Mouse (Mus musculus) cerebellum, postnatal 36 days (tissue): ENCODE measurements around the gene 1500015O10Rik.
A peak's percentile ranks its signal among the peaks of the same experiment; 100 is the strongest.

Experiments used
- DNase-seq, 2 experiments: peaks; one replicate each; pipeline ENCODE4 v3.0.0; 2021 to 2022; ENCODE audit warnings: mixed read lengths in 2 of 2

The 1500015O10Rik gene

DNA sequence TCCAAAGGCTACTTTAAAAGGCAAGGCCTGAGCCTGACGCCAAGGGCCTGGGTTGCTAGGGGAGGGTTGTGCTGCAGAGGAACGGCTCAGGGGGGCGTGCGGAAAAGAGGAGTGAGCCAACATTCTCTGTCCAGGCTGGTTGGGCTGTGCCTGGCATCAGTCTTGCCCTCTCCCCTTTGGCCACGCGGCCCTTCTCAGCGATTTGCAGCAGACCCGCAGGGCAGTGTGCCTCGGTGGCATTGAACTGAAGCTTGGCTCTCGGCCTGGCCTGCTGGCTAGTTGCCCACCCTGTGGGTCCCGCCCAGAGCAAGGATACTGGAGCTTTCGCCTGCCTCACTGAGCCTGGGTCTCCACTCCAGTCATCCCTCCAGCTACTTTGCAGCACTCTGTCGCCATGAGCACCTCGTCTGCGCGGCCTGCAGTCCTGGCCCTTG is at the start of gene 1500015O10Rik:
TSS of gene 1500015O10Rik (plus strand) at position 112 of the 434 bp plus-strand sequence.
- DNase-seq, result peak; percentile 39 to 58

DNA sequence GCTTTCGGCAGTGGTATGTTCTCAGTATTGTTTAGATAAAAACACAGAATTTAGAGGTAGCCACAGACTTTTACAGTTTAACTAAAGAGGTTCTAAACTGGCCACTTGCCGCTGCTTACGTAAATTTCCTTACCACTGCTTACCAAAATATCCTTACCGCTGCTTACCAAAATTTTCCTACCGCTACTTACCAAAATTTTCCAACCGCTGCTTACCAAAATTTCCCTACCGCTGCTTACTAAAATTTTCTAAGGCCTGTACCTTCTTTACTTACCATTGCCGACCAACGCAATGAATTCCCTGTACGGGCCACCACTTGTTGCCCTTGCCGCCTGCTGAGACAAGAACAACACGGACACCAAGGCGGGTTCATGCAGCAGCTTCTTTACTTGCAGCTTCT is 40.4 kb upstream of the 1500015O10Rik start:
- DNase-seq, result no peak

DNA sequence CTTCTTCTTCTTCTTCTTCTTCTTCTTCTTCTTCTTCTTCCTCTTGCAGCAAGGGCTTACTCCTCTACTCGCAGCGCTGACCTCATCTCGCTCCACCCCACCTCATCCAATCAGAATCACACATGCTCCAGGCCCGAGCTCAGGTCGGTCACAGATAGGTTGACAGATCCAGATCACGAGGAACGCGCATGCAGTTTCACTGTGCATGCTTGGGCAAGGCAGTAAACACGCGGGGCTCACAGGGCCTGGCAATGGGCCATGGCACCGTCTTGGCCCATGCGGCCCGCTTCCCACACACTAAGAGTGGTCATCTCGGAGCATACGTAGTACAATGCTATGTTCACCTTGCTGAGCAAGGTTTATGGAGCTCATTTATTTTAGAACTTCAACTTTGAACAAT is 39.9 kb upstream of the 1500015O10Rik start:
- no peak for DNase-seq

DNA sequence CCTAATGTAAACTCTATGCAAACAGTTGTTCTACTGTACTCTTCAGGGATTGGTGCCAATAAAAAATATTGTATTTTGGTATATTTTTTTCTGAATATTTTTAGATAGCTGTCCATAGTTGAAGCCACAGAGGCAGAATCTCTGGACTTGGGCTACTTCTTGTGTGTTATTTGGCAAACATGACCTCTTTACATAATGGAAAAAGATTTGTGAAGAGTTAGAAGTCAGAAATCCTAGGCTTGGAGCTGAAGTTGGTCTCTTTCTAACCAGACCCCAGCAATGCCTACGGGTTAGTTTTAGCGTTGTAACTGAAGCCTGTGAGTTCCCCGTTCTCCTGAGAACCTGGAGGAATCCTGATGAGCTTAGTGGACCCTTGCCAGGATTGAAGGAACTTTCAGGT is 36.3 kb upstream of the 1500015O10Rik start:
- no peak for DNase-seq

DNA sequence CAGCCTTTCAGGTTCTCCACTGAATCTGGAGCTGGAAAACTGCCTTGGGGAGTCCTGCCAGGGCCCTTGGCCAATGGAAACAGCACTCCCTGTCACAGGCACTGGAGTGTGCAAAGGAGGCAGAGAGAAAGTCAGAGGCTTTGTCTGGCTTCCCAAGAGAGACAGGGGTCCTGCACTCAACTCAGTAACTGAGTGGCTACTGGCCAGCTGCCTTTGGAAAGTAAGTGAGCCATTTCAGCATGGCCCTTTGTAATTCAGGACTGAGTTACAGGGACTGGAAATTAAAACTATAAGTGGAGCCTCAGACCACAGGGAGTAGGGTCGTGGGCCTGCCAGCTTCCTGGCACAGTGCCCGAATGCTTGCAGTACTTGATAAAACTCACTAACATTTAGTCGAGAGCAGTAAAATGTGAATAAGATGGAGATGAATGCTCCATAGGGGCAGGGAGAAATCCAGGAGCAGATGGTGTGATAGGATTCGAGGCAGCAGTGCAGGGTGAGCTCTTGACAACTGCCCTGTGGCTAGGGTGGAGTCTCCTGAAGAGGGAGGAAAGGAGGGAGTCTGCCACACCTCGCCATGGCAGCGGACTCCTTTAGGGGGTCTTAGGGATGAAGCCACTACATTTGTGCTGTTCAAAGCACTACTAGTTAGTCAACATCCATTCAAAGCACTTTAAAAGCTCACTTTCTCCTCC is 35.4 kb upstream of the 1500015O10Rik start:
- DNase-seq, result peak; percentile 86 to 87

DNA sequence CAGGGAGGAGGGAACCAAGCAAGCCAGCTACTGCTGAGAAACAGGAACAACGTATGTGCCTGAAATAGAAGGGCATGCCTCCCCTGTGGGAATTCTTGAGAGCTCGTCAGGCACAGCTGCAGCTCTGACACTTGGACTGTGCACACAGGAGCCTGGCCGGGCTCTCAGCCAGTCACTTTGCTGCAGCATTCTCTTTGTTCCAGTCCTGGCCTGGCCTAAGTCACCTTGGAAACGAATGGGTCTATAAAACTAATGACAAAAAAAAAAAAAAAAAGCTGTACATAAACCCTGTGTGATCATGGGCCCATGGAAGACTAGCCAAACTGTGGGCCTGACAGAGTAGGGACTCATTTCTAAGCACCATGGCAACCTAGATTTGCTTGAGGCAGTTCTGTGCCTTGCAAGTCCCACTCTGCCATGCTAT is 31.8 kb upstream of the 1500015O10Rik start:
- DNase-seq, result no peak

DNA sequence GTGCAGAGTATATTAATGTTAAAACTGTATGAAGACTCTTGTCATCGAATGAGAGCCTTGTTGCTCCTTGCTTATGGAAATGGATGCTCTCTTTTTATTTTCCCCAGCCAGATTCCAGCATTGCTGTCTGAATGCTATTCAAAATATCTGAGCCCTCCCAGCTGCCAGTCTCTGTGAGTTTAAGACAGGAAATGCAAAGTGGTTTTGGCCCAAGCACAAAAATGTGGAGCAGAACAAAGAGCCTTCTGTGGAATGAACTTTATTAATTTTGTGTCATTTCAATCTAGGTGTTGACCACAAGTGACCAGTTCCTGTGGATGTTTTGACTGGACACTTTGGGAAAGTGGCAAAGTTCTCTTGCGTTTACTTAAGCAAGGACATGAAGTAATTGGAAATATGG is 15.6 kb upstream of the 1500015O10Rik start:
- no peak for DNase-seq

DNA sequence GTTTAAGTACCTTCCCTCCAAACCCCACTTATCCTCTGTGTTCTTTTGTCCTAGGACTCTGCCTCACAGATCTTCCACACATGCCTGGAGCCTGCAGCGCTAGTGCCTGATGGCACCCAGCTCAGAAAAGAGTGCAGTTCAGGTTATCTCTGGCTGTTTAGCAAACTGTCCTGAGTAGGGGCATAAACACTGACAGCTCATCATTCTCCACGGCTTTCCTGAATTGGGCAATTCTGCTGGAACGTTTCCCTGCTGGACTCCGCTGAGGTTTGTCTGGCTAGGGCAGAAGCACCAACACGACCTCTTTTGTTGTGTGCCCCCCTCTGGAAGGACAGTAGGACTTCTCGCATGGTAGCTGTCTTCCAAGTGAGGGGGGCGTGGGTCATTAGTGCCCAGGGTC is 12.4 kb upstream of the 1500015O10Rik start:
- no peak for DNase-seq

DNA sequence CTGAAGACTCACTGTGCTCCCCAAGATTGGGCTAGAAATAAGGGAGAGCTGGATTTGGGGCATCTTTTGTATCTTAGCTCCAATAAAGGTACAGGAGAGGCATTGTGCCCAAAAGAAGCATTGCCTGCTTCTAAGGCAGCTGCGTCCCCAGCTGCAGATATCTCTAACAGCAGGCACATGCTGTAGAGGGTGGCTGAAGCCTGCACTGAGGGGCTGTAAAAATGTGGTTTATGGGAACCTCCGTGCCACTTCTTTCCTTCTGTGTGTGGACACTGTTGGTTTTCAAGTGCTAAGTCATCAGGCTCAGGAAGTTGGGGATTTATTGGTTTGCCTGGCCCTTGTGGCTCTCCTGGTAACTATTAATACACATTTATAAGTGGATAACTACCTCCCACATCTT is 11.6 kb upstream of the 1500015O10Rik start:
- DNase-seq, result no peak

DNA sequence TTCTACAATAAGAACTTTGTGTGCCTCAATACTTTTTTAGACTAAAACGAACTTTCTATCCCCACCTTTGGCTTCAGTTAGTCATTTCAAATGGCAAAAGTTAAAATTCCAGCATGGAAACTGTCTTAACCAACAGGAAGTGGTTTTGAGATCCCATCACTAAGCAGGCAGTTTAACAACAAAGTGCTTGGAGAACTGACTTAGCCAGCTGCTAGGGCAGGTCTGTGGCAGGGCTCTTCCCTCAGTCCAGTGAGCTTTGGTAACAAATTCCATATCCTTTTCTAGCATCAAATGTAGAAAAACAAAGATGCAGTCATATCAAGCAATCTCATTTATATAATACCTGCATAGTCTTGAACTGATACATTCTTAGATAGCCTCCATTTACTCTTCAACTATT is 7.9 kb upstream of the 1500015O10Rik start:
- DNase-seq, result no peak

DNA sequence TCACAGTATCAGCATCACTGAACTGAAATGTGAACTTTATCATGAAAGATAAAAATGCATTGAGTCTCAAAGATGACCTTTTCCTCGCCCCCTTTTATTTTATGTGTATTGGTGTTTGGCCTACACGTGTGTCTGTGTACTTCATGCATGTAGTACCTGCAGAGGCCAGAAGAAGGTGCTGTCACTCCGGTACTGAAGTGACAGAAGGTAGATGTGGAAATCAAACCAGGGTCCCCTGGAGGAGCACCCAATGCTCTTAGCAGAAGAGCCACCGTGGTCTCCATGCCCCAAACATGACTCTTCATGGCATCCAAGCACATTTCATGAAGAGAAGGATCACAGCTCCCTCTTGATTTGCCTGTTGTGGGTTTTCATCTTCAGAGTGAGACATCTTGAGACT is 1.7 kb downstream of the 1500015O10Rik start:
- no peak for DNase-seq

DNA sequence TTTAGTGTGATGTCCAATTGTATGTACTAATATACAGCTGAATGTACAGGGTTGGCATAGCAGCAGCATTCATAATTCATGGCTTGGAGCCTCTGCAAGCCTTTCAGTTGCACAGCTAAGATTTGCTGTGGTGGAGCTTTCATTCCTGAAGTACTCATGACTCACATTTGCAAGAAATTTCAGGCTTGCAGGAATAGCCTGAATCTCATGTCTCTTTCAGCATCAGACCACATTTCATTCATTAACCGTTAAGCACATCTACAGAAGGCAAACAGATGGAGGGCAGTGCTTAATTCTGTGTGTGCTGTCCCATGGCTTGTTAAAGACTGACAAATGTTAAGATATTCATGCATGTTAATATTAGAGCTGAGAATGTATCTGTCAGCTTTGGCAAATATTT is 2.3 kb downstream of the 1500015O10Rik start:
- no peak for DNase-seq

DNA sequence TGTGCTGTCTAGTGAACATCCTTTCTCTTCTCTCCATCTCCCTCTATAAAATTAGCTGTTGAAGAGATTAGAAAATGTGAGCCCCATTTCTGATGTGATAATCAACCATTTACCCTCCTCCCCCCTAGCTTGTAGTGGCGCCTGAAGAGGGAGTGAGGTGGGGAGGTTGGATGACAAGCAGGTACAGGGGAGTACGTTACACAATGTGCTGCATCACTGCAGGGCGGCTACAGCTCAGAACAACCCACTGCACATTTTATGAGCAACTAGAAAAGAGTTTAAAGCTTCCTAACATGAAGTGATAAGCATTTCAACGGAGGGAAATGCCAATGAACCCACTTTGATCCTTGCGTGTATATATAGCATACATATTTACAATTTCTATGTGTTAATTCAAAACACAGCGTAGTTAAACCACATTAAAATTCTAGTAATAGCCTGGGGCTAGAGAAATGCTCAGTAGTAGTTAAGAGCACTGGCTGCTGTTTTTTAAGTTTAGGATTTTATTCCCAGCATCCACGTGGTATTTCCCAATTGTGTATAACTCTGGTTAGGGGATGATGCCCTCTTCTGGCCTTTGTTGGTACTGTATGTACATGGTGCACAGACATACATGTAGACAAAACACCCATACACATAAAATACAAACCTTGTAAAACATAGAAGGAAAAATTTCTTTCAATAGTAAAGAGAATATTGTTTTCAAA is 7.6 kb downstream of the 1500015O10Rik start:
- peak; percentile 26 to 51 for DNase-seq

DNA sequence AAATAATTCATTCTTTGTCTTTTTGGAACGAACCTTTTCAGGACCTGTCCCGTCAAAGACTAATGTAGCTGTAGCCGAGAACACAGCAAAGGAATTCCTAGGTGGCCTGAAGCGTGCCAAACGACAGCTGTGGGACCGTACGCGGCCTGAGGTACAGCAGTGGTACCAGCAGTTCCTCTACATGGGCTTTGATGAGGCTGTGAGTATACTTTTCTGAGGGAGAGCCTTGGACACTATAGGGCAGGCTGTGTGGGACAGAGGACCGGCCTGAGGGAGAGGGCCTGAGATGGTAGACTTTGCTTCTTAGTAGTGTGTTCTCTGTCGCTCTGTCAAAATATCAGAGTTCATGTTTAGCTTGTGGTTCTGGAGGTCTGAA is 8.1 kb downstream of the 1500015O10Rik start:
- no peak for DNase-seq

DNA sequence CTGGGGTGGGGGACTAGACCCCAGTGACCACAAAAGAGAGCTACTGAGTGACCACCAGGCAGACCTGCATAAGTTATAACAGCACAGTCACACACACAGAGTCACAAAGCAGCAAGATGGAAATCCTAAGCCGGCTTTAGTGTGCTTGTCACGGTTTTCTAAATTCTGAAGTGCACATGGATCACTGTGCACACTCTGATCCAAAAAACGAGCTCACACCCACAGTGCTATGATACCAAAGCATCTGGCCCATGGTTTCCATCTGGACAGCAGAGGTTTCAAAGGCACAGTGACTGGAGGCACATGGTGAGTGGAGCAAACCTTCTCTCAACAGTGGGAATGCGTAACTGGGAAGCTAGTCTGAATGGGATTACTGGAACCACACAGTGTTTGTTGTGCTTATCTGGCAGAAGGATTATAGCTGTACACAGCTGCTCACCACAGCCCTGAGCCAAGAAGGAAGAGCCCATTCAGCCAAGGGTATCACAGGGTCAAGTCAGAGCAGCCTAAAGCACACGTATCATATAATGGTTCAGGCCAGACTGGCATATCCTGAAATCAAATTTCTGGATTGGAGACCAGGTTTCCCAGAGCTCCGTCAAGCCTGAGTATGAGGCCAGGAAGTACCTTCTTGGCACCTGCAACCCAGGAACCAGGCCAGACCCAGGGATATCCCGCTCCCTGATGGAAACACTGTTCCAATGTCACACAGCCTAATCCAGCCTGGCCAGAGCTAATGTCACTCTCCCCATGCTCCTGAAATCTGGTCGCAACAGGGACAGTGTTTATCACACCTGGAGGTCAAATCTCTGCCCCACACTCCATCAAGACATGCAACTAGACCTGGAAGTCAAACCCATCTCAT is 24.3 kb downstream of the 1500015O10Rik start:
- peak; percentile 35 to 38 for DNase-seq

DNA sequence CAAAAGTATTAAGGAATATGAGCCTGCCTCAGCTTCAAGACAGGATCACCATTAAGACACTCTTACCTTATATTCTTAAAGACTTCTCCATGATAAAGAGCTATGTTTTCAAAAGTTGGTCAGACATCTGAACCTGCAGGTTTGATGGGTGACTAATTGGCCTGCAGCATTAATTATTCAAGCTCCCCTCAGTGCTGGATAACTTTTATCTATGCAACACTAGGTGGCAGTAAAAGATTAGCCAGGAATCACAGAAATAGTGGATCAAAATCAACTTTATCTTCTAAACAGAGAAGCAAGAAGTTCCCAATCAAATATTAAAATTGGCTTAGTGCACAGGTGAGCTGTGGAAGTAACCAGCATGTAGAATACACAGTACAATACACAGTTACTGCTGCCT is 29.7 kb downstream of the 1500015O10Rik start:
- DNase-seq, result no peak

DNA sequence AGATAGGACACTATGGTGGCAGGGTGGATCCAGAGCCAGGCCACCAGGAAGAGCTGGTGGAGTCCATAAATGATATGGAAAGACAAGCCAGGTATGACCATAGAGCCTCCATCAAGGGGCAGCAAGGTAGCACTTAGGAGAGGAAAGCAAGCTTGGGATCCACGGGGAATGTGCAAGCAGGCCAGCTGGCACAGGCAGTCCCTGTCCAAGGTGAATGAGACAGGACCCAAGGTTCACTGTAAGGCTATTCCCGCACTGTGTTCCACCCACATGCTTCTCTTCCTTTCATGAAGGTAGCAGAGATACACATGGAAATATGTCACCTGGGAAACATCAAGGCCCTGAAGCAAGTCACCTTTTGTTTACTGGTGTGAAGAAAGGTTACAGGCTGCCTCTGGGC is 34.1 kb downstream of the 1500015O10Rik start:
- no peak for DNase-seq

DNA sequence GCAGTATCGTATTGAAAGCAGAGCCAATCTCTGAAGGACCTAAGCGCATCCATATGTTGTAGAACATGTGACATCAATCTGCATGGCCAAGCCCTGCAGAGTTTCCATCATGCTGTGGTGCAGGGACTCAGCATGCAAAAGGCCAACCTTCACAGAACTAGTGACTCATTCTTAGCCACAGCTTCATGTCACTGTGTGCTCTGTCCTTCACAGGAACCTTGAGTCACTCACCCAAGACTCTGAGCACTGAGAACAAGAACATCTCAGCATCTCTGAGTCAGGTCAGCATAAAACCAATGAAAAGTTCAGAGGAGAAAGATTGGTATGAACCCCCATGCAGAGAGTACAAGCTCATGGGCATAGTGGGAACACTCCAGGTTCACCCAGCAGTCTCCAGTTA is 35.9 kb downstream of the 1500015O10Rik start:
- DNase-seq, result no peak

DNA sequence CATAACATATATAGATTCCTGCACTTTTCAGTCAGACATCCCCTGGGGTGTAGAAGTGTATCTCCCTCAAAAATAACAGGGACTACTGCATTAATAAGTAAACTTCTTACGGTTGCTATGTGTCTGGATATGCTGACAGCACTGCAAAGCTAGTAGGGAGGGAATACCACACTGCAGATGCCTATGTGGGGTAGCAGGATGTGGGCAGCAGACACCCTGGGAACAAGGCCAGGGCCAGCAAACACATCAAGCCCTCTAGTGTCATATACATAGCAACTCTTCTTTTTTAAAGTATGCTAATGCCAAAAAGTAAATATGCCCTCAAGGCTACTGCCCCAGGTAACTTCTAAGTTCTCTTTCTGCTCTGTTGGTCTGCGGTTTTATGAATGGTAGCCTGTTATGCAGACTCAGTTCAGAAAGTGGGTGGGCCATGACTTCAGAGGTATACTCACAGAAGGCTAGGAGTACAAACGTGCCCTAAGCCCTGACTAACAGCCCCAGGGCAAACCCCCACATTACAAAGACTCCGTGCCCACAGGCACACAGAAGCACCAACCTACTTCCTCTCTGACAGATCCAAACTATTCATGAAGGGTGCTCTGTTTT is 38.1 kb downstream of the 1500015O10Rik start:
- no peak for DNase-seq

DNA sequence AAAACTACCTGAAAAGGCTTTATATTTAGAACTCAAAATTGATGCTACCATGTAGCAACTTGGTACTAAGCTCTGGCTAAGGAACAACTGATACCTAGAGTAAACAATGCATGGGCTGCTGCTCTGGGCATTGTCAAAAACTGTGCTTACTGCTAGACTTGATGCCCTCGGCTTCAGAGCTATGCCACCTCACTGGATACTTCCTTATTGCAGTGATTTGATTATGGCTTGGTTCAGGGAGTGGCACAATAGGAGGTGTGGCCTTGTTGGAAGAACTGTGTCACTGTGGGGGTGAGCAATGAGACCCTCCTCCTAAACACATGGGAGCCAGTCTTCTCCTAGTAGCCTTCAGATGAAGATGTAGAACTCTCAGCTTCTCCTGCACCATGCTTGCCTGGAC is 38.9 kb downstream of the 1500015O10Rik start:
- no peak for DNase-seq

DNA sequence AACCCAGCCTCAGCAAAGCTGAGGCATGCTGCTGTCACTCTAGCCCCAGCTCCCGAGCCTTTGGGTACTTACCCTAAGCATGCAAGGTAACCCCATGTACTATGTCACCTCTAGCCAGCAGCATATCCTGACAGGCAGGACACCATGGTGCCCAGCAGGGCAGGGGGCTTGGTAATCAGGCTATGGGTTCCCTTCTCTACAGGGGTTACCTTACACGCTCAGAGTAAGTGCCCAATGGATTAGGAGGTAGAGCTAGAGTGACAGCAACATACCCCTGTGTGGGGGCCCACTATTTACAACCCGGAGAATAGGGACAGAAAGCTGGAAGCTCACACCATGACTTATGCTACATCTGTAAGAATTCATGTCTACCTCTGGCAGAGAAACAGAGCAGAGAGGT is 39.6 kb downstream of the 1500015O10Rik start:
- DNase-seq, result no peak

DNA sequence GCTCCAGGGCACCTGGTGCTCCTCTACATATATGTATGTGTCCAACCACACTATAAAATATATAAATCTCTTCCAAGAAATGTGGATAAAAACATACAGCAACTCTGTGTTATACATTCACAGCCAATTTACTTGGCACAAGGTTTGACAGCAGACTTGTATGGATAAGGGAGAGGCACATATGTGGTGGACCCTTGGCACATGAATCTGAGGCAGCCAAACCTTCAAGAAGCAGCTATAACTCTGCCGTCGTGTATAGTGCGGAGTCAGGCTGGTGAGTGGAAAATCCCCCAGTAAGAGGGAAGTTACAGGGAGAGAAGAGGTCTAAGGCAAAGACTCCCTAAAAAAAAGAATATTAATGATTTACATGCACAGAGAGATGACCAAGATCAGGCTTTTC is 42.3 kb downstream of the 1500015O10Rik start:
- no peak for DNase-seq

DNA sequence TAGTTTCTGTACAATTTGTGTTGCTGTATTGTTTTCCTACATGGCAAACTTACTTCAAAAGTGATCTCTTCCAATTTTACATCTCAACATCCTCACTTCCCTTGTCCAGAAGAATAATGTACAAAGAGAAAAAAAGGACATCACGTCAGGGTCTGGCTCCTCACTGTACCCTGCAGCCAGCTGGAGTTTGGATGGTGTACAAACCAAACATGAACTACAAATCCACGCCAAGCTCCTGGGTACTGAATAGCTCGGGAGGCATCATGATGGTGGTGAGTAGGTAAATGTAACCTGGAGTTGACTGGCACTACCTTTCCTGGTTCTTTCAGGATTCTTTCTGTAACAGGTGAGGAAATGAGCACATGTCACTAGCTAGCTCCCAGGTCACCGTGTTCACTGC is 43.7 kb downstream of the 1500015O10Rik start:
- DNase-seq, result no peak
